Mouse (Mus musculus) kidney, adult 2 months (tissue): ENCODE measurements around the gene Phactr3.

Source experiments
- CTCF ChIP-seq: fragments of 200-500 bp; conservative IDR thresholded peaks from 2 replicates; pipeline ENCODE4 v1.5.1; 2011; ENCODE audit warnings: low read depth, mild to moderate bottlenecking, control low read depth, low read length, moderate library complexity, mixed read lengths; ENCODE audit not compliant: insufficient read depth, insufficient read length
- POLR2A ChIP-seq: fragments of 200-500 bp; IDR thresholded peaks from one replicate; pipeline ENCODE4 v1.6.1; 2011; ENCODE audit warnings: low read depth, low read length, control low read depth

GRCm38 (mm10) chr2:178214531-178214930, 95.8 kb downstream of the Phactr3 start:
- TF ChIP-seq POLR2A = no peak
- no peak for TF ChIP-seq CTCF
